ENCODE assay signal across 10 mouse cellular contexts in the genomic region with DNA sequence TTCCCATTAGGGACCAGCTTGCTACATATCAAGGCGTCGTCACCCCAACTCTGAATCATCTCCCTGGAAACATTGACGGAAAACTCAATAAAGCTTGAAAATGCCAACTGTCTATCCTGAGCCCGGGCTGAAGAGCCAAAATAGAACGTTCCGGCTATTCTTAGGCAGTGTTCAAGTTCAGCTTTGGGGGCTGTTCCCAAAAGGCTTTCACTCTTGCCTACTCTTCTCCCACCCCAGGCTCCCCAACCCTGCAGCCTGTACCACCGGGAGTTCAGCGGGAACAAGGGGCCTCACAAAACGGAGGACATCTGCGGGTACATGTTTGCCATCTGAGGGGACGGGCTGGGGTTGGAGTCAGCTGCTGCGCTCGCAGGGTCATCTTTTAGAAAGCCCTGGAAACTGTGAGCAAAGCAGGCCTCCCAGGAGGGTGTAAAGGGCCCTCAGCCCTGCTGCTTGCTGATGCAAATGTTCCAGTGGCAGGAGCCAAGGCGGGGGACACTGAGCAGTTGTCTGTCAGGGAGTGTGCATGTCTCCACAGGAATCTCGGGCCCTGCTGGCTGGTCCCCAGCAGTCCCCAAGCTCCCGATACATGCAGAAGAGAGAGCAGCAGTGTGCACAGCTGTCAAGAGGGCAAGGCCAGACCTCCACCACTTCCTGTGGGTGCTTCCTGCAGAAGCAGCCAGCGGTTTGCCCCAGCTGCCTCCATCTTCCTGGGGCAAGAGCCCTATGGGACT.
A peak's percentile ranks its signal among the peaks of the same experiment; 100 is the strongest.
DNase-seq lines count a peak whose midpoint lies in the region; ATAC-seq and TF ChIP-seq lines count a peak whose summit lies in the region.
"Had no signal": no experiment of that assay in that cellular context is flagged by ENCODE, and none has a peak within 500 bp of the region (broad histone marks: within the 10 kb centered on the region; RNA-seq: fewer than 3 reads in every experiment).

No protein-coding gene starts in this region.

- TF ChIP-seq EP300 in stomach, postnatal 0 days (optimal IDR thresholded peaks at IDR 0.05), result no peak

- no peaks in the 10 kb centered on the region for H3K9me3 ChIP-seq in stomach, embryonic 15.5 days
- no peaks in the 10 kb centered on the region for H3K9me3 ChIP-seq in stomach, postnatal 0 days (ENCODE audit: control insufficient read depth, low read length)
- no peaks in the 10 kb centered on the region for H3K9me3 ChIP-seq in liver, embryonic 11.5 days (ENCODE audit: control insufficient read depth, low read length)
- H3K9me3 ChIP-seq in forebrain, embryonic 11.5 days (ENCODE audit: control insufficient read depth, low read length), result no peaks in the 10 kb centered on the region
- H3K9me3 ChIP-seq: embryonic facial prominence, embryonic 12.5 days had no signal

- peak; percentile 30; the same call in 1 of the 2 replicates for ATAC-seq in stomach, embryonic 15.5 days (ENCODE audit: insufficient read depth, low FRiP score, low read depth)
- no peak; the same call in 1 of the 2 replicates for ATAC-seq in stomach, postnatal 0 days (ENCODE audit: low FRiP score, low TSS enrichment)
- peak; percentile 38; the same call in 1 of the 2 replicates for ATAC-seq in liver, embryonic 11.5 days (replicated peaks; ENCODE audit: low FRiP score)
- ATAC-seq in forebrain, embryonic 11.5 days (replicated peaks; ENCODE audit: low FRiP score), result no peak

- no peak overlapping the region for H3K27ac ChIP-seq in stomach, embryonic 15.5 days
- H3K27ac ChIP-seq in stomach, postnatal 0 days (replicated peaks), result no peak overlapping the region
- no peak overlapping the region for H3K27ac ChIP-seq in liver, embryonic 11.5 days (ENCODE audit: low read depth, low read length)
- H3K27ac ChIP-seq in forebrain, embryonic 11.5 days (ENCODE audit: low read depth, low read length), result no peak overlapping the region
- H3K27ac ChIP-seq: embryonic facial prominence, embryonic 12.5 days had no signal

- no peak for TF ChIP-seq CTCF in stomach, postnatal 0 days (IDR thresholded peaks at IDR 0.05; ENCODE audit: low read depth)

- peak; percentile 59 for DNase-seq in gastrocnemius, postnatal 14 days
- DNase-seq in gastrocnemius, adult 8-10 months (ENCODE audit: low spot score in 2 of 2), result no peak
- no peak for DNase-seq in stomach, postnatal 0 days (ENCODE audit: low spot score)
- DNase-seq in liver, embryonic 11.5 days (ENCODE audit: low spot score), result no peak
- peak; percentile 87 for DNase-seq in thymus, postnatal 25 days
- DNase-seq in adrenal gland, postnatal 25 days, result no peak
- no peak for DNase-seq in forebrain, embryonic 11.5 days (ENCODE audit: low spot score)

- WGBS in stomach, embryonic 15.5 days, result 80% methylated on average over 17 of the region's 17 CpGs
- WGBS in stomach, postnatal 0 days, result 72% methylated on average over 17 of the region's 17 CpGs
- 71% methylated on average over 17 of the region's 17 CpGs for WGBS in liver, embryonic 11.5 days
- WGBS in forebrain, embryonic 11.5 days, result 92% methylated on average over 17 of the region's 17 CpGs

- no peak overlapping the region for H3K4me3 ChIP-seq in stomach, embryonic 15.5 days (replicated peaks)
- H3K4me3 ChIP-seq in stomach, postnatal 0 days (ENCODE audit: low read depth, low read length), result no peak overlapping the region
- H3K4me3 ChIP-seq in liver, embryonic 11.5 days (ENCODE audit: low read depth, low read length), result no peak overlapping the region
- no peak overlapping the region for H3K4me3 ChIP-seq in forebrain, embryonic 11.5 days (ENCODE audit: low read depth, low read length)
- H3K4me3 ChIP-seq: embryonic facial prominence, embryonic 12.5 days had no signal

- 0 out of 2 replicates have a peak, but pooled peaks cover 2% of the 10 kb centered on the region for H3K4me1 ChIP-seq in stomach, embryonic 15.5 days
- H3K4me1 ChIP-seq in stomach, postnatal 0 days (replicated peaks; ENCODE audit: control insufficient read depth, insufficient read depth), result no peaks in the 10 kb centered on the region
- H3K4me1 ChIP-seq in liver, embryonic 11.5 days (replicated peaks; ENCODE audit: control insufficient read depth, insufficient read depth, low read length), result peaks cover 10% of the 10 kb centered on the region
- H3K4me1 ChIP-seq in forebrain, embryonic 11.5 days (replicated peaks; ENCODE audit: control insufficient read depth, insufficient read depth, low read length), result no peaks in the 10 kb centered on the region
- H3K4me1 ChIP-seq: embryonic facial prominence, embryonic 12.5 days had no signal

- H3K9ac ChIP-seq in stomach, embryonic 15.5 days, result no peak overlapping the region
- H3K9ac ChIP-seq in stomach, postnatal 0 days (ENCODE audit: low read length), result no peak overlapping the region
- H3K9ac ChIP-seq in liver, embryonic 11.5 days (ENCODE audit: low read depth, low read length), result no peak overlapping the region
- no peak overlapping the region for H3K9ac ChIP-seq in forebrain, embryonic 11.5 days (ENCODE audit: low read length)
- H3K9ac ChIP-seq: embryonic facial prominence, embryonic 12.5 days had no signal

- no peaks in the 10 kb centered on the region for H3K27me3 ChIP-seq in stomach, embryonic 15.5 days (replicated peaks)
- no peaks in the 10 kb centered on the region for H3K27me3 ChIP-seq in stomach, postnatal 0 days (ENCODE audit: control insufficient read depth, insufficient read depth, low read length)
- no peaks in the 10 kb centered on the region for H3K27me3 ChIP-seq in liver, embryonic 11.5 days (replicated peaks; ENCODE audit: control insufficient read depth, insufficient read depth, low read length)
- H3K27me3 ChIP-seq in forebrain, embryonic 11.5 days (ENCODE audit: control insufficient read depth, insufficient read depth, low read length), result no peaks in the 10 kb centered on the region
- H3K27me3 ChIP-seq: embryonic facial prominence, embryonic 12.5 days had no signal

- intact Hi-C loops in gastrocnemius, postnatal 14 days (cut with DNase I; ENCODE audit: low total_unique reads), result no loop called here

- H3K36me3 ChIP-seq in stomach, embryonic 15.5 days, result no peaks in the 10 kb centered on the region
- no peaks in the 10 kb centered on the region for H3K36me3 ChIP-seq in stomach, postnatal 0 days (ENCODE audit: control insufficient read depth, insufficient read depth, low read length)
- H3K36me3 ChIP-seq in liver, embryonic 11.5 days (ENCODE audit: control insufficient read depth, insufficient read depth, low read length), result no peaks in the 10 kb centered on the region; the same call in 1 of the 2 replicates
- H3K36me3 ChIP-seq in forebrain, embryonic 11.5 days (ENCODE audit: control insufficient read depth, insufficient read depth, low read length), result no peaks in the 10 kb centered on the region; the same call in 1 of the 2 replicates
- H3K36me3 ChIP-seq: G1E had no signal

- H3K4me2 ChIP-seq in stomach, embryonic 15.5 days, result no peak overlapping the region
- no peak overlapping the region for H3K4me2 ChIP-seq in stomach, postnatal 0 days (replicated peaks; ENCODE audit: low read depth)
- no peak overlapping the region for H3K4me2 ChIP-seq in liver, embryonic 11.5 days
- H3K4me2 ChIP-seq in forebrain, embryonic 11.5 days (ENCODE audit: low read depth, low read length, severe bottlenecking), result no peak overlapping the region
- H3K4me2 ChIP-seq: embryonic facial prominence, embryonic 12.5 days had no signal

Comparison
In these comparisons a context has a peak if more than half of its experiments do, and no peak if none do; other contexts are left out.
1. DNase-seq: peak in gastrocnemius, postnatal 14 days (single experiment) and thymus, postnatal 25 days (single experiment); none in gastrocnemius, adult 8-10 months (0 of 2), stomach, postnatal 0 days (single experiment), liver, embryonic 11.5 days (single experiment), adrenal gland, postnatal 25 days (single experiment) and forebrain, embryonic 11.5 days (single experiment).
2. ATAC-seq: peak in stomach, embryonic 15.5 days (single experiment) and liver, embryonic 11.5 days (single experiment); none in stomach, postnatal 0 days (single experiment) and forebrain, embryonic 11.5 days (single experiment).